Mouse (Mus musculus) forebrain, embryonic 12.5 days (tissue): Measurements from ENCODE around the gene Resp18. TPM values are rescaled to one million over a fixed set of nuclear protein-coding genes. Genes with fewer than 3 reads are reported as not detected.
A peak's percentile ranks its signal among the peaks of the same experiment; 100 is the strongest.

Experiments used
- ATAC-seq: fragments of 200-750 bp; cut with Nextera tagmentation; 2 replicates; pipeline ENCODE4 v1.8.0; 2017; ENCODE audit warnings: moderate TSS enrichment; ENCODE audit not compliant: low FRiP score
- H3K27ac ChIP-seq: fragments of 300-500 bp; sonication (generic); 2 replicates; pipeline ENCODE4 v1.5.1; 2016; ENCODE audit warnings: mild to moderate bottlenecking
- H3K27me3 ChIP-seq: fragments of 300-500 bp; sonication (generic); 2 replicates; pipeline ENCODE4 v1.6.1; 2016; ENCODE audit warnings: mild to moderate bottlenecking
- H3K36me3 ChIP-seq: fragments of 300-500 bp; sonication (generic); replicated peaks from 2 replicates; pipeline ENCODE4 v1.6.1; 2016; ENCODE audit warnings: mild to moderate bottlenecking
- H3K4me1 ChIP-seq: fragments of 300-500 bp; sonication (generic); 2 replicates; pipeline ENCODE4 v1.6.1; 2016
- H3K4me2 ChIP-seq: fragments of 300-500 bp; sonication (generic); 2 replicates; pipeline ENCODE4 v1.6.1; 2016; ENCODE audit warnings: mild to moderate bottlenecking, moderate library complexity
- H3K4me3 ChIP-seq: fragments of 300-500 bp; sonication (generic); replicated peaks from 2 replicates; pipeline ENCODE4 v1.5.1; 2016; ENCODE audit warnings: mild to moderate bottlenecking
- H3K9ac ChIP-seq: fragments of 300-500 bp; sonication (generic); 2 replicates; pipeline ENCODE4 v1.6.1; 2016; ENCODE audit warnings: mild to moderate bottlenecking
- H3K9me3 ChIP-seq: fragments of 300-500 bp; sonication (generic); 2 replicates; pipeline ENCODE4 v1.6.1; 2016
- WGBS: fragments of 180-500 bp; shearing (Covaris S2); methylation state at CpG from one replicate; pipeline ENCODE4 v1.1.7; 2016; 5-methylcytosine and 5-hydroxymethylcytosine counted together
- polyA plus RNA-seq: library from polyadenylated mRNA; unstranded; fragments of >200 nt; fragmentation: Nextera tagmentation; extraction: Ambion mirVana; gene quantifications from 2 replicates; pipeline ENCODE4 v1.2.1, GENCODE M21; 2016

Gene Resp18
- 29.2 and 32.8 TPM in 2 replicates for polyA plus RNA-seq

- peaks cover 7% of the 10 kb centered on the region; the same call in 1 of the 2 replicates for H3K4me1 ChIP-seq
- no peaks in the 10 kb centered on the region for H3K36me3 ChIP-seq
- H3K9me3 ChIP-seq = peaks cover 4% of the 10 kb centered on the region; the same call in 1 of the 2 replicates
- WGBS = 1% methylated on average over 13 of the region's 13 CpGs
- H3K9ac ChIP-seq = no peak within 1 kb of the TSS
- peaks cover 51% of the 10 kb centered on the region for H3K27me3 ChIP-seq
- peak within 1 kb of the TSS; percentile 46 for H3K4me2 ChIP-seq
- peak within 1 kb of the TSS; percentile 29 for H3K4me3 ChIP-seq
- no peak within 1 kb of the TSS for H3K27ac ChIP-seq
- ATAC-seq = 0 out of 2 replicates have a peak, but pooled peaks have one; percentile 27
Observed at GRCm38 (mm10) chr1:75278228-75278627, at the start of gene Resp18. Resp18 (minus strand) TSS chr1:75278415.

- no peak for ATAC-seq
- Histone ChIP-seq H3K4me3 (no peak overlapping the region), H3K9ac (no peak overlapping the region), H3K9me3 (no peaks in the 10 kb centered on the region), H3K36me3 (no peaks in the 10 kb centered on the region), H3K4me2 (no peak overlapping the region), H3K4me1 (no peaks in the 10 kb centered on the region), H3K27ac (no peak overlapping the region), H3K27me3 (no peaks in the 10 kb centered on the region)
Observed at GRCm38 (mm10) chr1:75327461-75327860, 49.2 kb upstream of the Resp18 start.

- H3K4me3 ChIP-seq = no peak overlapping the region
- 92% methylated on average over 10 of the region's 10 CpGs for WGBS
- no peaks in the 10 kb centered on the region for H3K27me3 ChIP-seq
- H3K9me3 ChIP-seq = no peaks in the 10 kb centered on the region
- ATAC-seq = no peak
- no peak overlapping the region for H3K9ac ChIP-seq
- no peak overlapping the region for H3K4me2 ChIP-seq
- peaks cover 9% of the 10 kb centered on the region for H3K4me1 ChIP-seq
- H3K27ac ChIP-seq = no peak overlapping the region
- H3K36me3 ChIP-seq = peaks cover 14% of the 10 kb centered on the region
Observed at GRCm38 (mm10) chr1:75319166-75319565, 41.0 kb upstream of the Resp18 start.

- H3K4me3 ChIP-seq = no peak overlapping the region
- peaks cover 18% of the 10 kb centered on the region for H3K36me3 ChIP-seq
- no peak overlapping the region for H3K27ac ChIP-seq
- H3K4me2 ChIP-seq = no peak overlapping the region
- no peaks in the 10 kb centered on the region for H3K27me3 ChIP-seq
- no peaks in the 10 kb centered on the region for H3K9me3 ChIP-seq
- ATAC-seq = no peak
- H3K9ac ChIP-seq = no peak overlapping the region
- 93% methylated on average over 4 of the region's 4 CpGs for WGBS
- peaks cover 9% of the 10 kb centered on the region for H3K4me1 ChIP-seq
Observed at GRCm38 (mm10) chr1:75318736-75319135, 40.5 kb upstream of the Resp18 start.

GRCm38 (mm10) chr1:75318301-75318700 lies 40.1 kb upstream of the Resp18 start:
- Histone ChIP-seq H3K4me3 (peak overlapping the region; percentile 67), H3K9me3 (no peaks in the 10 kb centered on the region), H3K9ac (no peak overlapping the region; the same call in 1 of the 2 replicates), H3K4me2 (peak overlapping the region; percentile 32; the same call in 1 of the 2 replicates), H3K36me3 (peaks cover 22% of the 10 kb centered on the region), H3K27ac (peak overlapping the region; percentile 15; the same call in 1 of the 2 replicates), H3K4me1 (peaks cover 9% of the 10 kb centered on the region), H3K27me3 (no peaks in the 10 kb centered on the region)
- ATAC-seq = no peak
- 79% methylated on average over 3 of the region's 3 CpGs for WGBS

GRCm38 (mm10) chr1:75317241-75318201 lies 39.3 kb upstream of the Resp18 start, which contains the start of gene Dnpep:
Dnpep (minus strand) TSS chr1:75317990.
- Histone ChIP-seq H3K36me3 (peaks cover 30% of the 10 kb centered on the region), H3K9ac (peak within 1 kb of the TSS; percentile 68), H3K9me3 (no peaks in the 10 kb centered on the region), H3K27me3 (no peaks in the 10 kb centered on the region), H3K4me2 (peak within 1 kb of the TSS; percentile 78), H3K4me3 (peak within 1 kb of the TSS; percentile 67), H3K4me1 (peaks cover 9% of the 10 kb centered on the region), H3K27ac (peak within 1 kb of the TSS; percentile 89)
- peak; percentile 98 for ATAC-seq
- under 1% methylated on average over 88 of the region's 92 CpGs for WGBS

GRCm38 (mm10) chr1:75316861-75317240 lies 38.6 kb upstream of the Resp18 start:
- Histone ChIP-seq H3K9me3 (no peaks in the 10 kb centered on the region), H3K4me1 (peaks cover 9% of the 10 kb centered on the region), H3K27ac (peak overlapping the region; percentile 89), H3K4me3 (peak overlapping the region; percentile 67), H3K36me3 (peaks cover 36% of the 10 kb centered on the region), H3K4me2 (peak overlapping the region; percentile 78), H3K9ac (peak overlapping the region; percentile 68), H3K27me3 (no peaks in the 10 kb centered on the region)
- ATAC-seq = peak; percentile 43
- WGBS = 1% methylated on average over 20 of the region's 20 CpGs

- H3K4me3 ChIP-seq = peak overlapping the region; percentile 67
- peak overlapping the region; percentile 78 for H3K4me2 ChIP-seq
- peaks cover 9% of the 10 kb centered on the region for H3K4me1 ChIP-seq
- H3K27ac ChIP-seq = no peak overlapping the region; the same call in 1 of the 2 replicates
- no peak for ATAC-seq
- peaks cover 48% of the 10 kb centered on the region for H3K36me3 ChIP-seq
- no peaks in the 10 kb centered on the region for H3K9me3 ChIP-seq
- H3K27me3 ChIP-seq = no peaks in the 10 kb centered on the region
- H3K9ac ChIP-seq = peak overlapping the region; percentile 68
- 87% methylated on average over 29 of the region's 29 CpGs for WGBS
Observed at GRCm38 (mm10) chr1:75315456-75316365, 37.5 kb upstream of the Resp18 start.

- Histone ChIP-seq H3K27me3 (no peaks in the 10 kb centered on the region), H3K4me3 (no peak overlapping the region), H3K4me1 (peaks cover 9% of the 10 kb centered on the region), H3K27ac (no peak overlapping the region), H3K36me3 (peaks cover 55% of the 10 kb centered on the region), H3K9me3 (no peaks in the 10 kb centered on the region), H3K9ac (no peak overlapping the region), H3K4me2 (no peak overlapping the region)
- 92% methylated on average over 6 of the region's 6 CpGs for WGBS
- ATAC-seq = no peak
Observed at GRCm38 (mm10) chr1:75315011-75315410, 36.8 kb upstream of the Resp18 start.

- Histone ChIP-seq H3K27me3 (no peaks in the 10 kb centered on the region), H3K9me3 (no peaks in the 10 kb centered on the region), H3K9ac (no peak overlapping the region), H3K27ac (no peak overlapping the region), H3K36me3 (peaks cover 78% of the 10 kb centered on the region), H3K4me2 (no peak overlapping the region), H3K4me1 (peaks cover 9% of the 10 kb centered on the region), H3K4me3 (no peak overlapping the region)
- 92% methylated on average over 6 of the region's 6 CpGs for WGBS
- ATAC-seq = no peak
Observed at GRCm38 (mm10) chr1:75311694-75312093, 33.5 kb upstream of the Resp18 start.

- Histone ChIP-seq H3K4me2 (no peak overlapping the region), H3K4me3 (no peak overlapping the region), H3K9ac (no peak overlapping the region), H3K4me1 (no peaks in the 10 kb centered on the region; the same call in 1 of the 2 replicates), H3K27ac (no peak overlapping the region), H3K36me3 (peaks cover 21% of the 10 kb centered on the region), H3K9me3 (no peaks in the 10 kb centered on the region), H3K27me3 (no peaks in the 10 kb centered on the region)
- ATAC-seq = no peak
- WGBS = 82% methylated on average over 2 of the region's 2 CpGs
Observed at GRCm38 (mm10) chr1:75304662-75305061, 26.4 kb upstream of the Resp18 start.

GRCm38 (mm10) chr1:75294294-75294693 lies 16.1 kb upstream of the Resp18 start:
- Histone ChIP-seq H3K36me3 (no peaks in the 10 kb centered on the region), H3K4me1 (peaks cover 13% of the 10 kb centered on the region), H3K9me3 (no peaks in the 10 kb centered on the region), H3K9ac (0 out of 2 replicates have a peak overlapping the region, but pooled peaks have one; percentile 12), H3K4me2 (no peak overlapping the region), H3K27me3 (no peaks in the 10 kb centered on the region), H3K4me3 (no peak overlapping the region), H3K27ac (no peak overlapping the region)
- WGBS = 80% methylated on average over 5 of the region's 5 CpGs
- ATAC-seq = no peak
